Mouse (Mus musculus) intestine, postnatal 0 days (tissue): ENCODE results near the gene 9530003J23Rik. TPM values are rescaled to one million over a fixed set of nuclear protein-coding genes. Genes with fewer than 3 reads are reported as not detected.
"Not testable (repeated sequence)": the region's sequence is repeated elsewhere in the genome, so short reads cannot be mapped to it uniquely, and the experiment has no call there.

Experiments used
- ATAC-seq: fragments of 200-750 bp; cut with Nextera tagmentation; 2 replicates; pipeline ENCODE4 v1.8.0; 2017; ENCODE audit warnings: mild to moderate bottlenecking, moderate TSS enrichment, moderate library complexity
- H3K27ac ChIP-seq: fragments of 300-500 bp; sonication (generic); 2 replicates; pipeline ENCODE4 v1.5.1; 2014; ENCODE audit warnings: mild to moderate bottlenecking, low read depth, low read length, moderate library complexity
- H3K27me3 ChIP-seq: fragments of 300-500 bp; sonication (generic); replicated peaks from 2 replicates; pipeline ENCODE4 v1.6.1; 2014; ENCODE audit warnings: low read length, mixed read lengths; ENCODE audit not compliant: control insufficient read depth, insufficient read depth
- H3K36me3 ChIP-seq: fragments of 300-500 bp; sonication (generic); 2 replicates; pipeline ENCODE4 v1.6.1; 2014; ENCODE audit warnings: mild to moderate bottlenecking, moderate library complexity; ENCODE audit not compliant: control insufficient read depth, insufficient read depth
- H3K4me1 ChIP-seq: fragments of 300-500 bp; sonication (generic); replicated peaks from 2 replicates; pipeline ENCODE4 v1.6.1; 2014; ENCODE audit warnings: antibody characterized with exemption, low read length, mixed read lengths; ENCODE audit not compliant: control insufficient read depth, insufficient read depth
- H3K4me2 ChIP-seq: fragments of 300-500 bp; sonication (generic); replicated peaks from 2 replicates; pipeline ENCODE4 v1.6.1; 2014; ENCODE audit warnings: low read depth, mild to moderate bottlenecking, moderate library complexity
- H3K4me3 ChIP-seq: fragments of 300-500 bp; sonication (generic); 2 replicates; pipeline ENCODE4 v1.5.1; 2014; ENCODE audit warnings: low read depth, low read length
- H3K9ac ChIP-seq: fragments of 300-500 bp; sonication (generic); 2 replicates; pipeline ENCODE4 v1.6.1; 2014; ENCODE audit warnings: mild to moderate bottlenecking, low read depth, low read length
- H3K9me3 ChIP-seq: fragments of 300-500 bp; sonication (generic); 2 replicates; pipeline ENCODE4 v1.6.1; 2016; ENCODE audit warnings: mixed run types; ENCODE audit not compliant: control insufficient read depth
- CTCF ChIP-seq: sonication (generic); IDR thresholded peaks from 2 replicates; pipeline ENCODE4 v1.5.1; 2016; ENCODE audit warnings: low read depth, mild to moderate bottlenecking, control low read depth, antibody characterized with exemption, moderate library complexity
- WGBS: fragments of 180-500 bp; shearing (Covaris S2); extraction: QIAGEN DNeasy Blood & Tissue Kit; methylation state at CpG from one replicate; pipeline ENCODE4 v1.1.7; 2014; 5-methylcytosine and 5-hydroxymethylcytosine counted together
- polyA plus RNA-seq: library from polyadenylated mRNA; unstranded; fragments of >200 nt; fragmentation: Nextera tagmentation; extraction: Ambion mirVana; gene quantifications from 2 replicates; pipeline ENCODE4 v1.2.1, GENCODE M21; 2015

Gene 9530003J23Rik
- polyA plus RNA-seq, 1 experiment from 2014 or later = not detected

- no peak overlapping the region for H3K27ac ChIP-seq
- H3K4me2 ChIP-seq = no peak overlapping the region
- WGBS = 79% methylated on average over 10 of the region's 10 CpGs
- H3K4me1 ChIP-seq = no peaks in the 10 kb centered on the region
- no peak overlapping the region for H3K4me3 ChIP-seq
- H3K9ac ChIP-seq = no peak overlapping the region
- no peaks in the 10 kb centered on the region for H3K27me3 ChIP-seq
- H3K9me3 ChIP-seq = no peaks in the 10 kb centered on the region
- ATAC-seq = no peak
- no peak for TF ChIP-seq CTCF
- H3K36me3 ChIP-seq = no peaks in the 10 kb centered on the region
Observed at GRCm38 (mm10) chr10:117275681-117276369, 37.3 kb upstream of the 9530003J23Rik start.

- H3K4me2 ChIP-seq, H3K4me1 ChIP-seq, H3K9ac ChIP-seq, H3K4me3 ChIP-seq, H3K27me3 ChIP-seq, H3K36me3 ChIP-seq, ATAC-seq, H3K9me3 ChIP-seq, H3K27ac ChIP-seq: not testable (repeated sequence)
- WGBS = 77% methylated on average over 3 of the region's 7 CpGs
Observed at GRCm38 (mm10) chr10:117274645-117275044, 36.1 kb upstream of the 9530003J23Rik start.

- no peak overlapping the region for H3K4me3 ChIP-seq
- no peaks in the 10 kb centered on the region for H3K27me3 ChIP-seq
- H3K36me3 ChIP-seq = no peaks in the 10 kb centered on the region
- H3K27ac ChIP-seq = no peak overlapping the region
- ATAC-seq = no peak
- H3K9ac ChIP-seq = no peak overlapping the region
- peak; percentile 60 for TF ChIP-seq CTCF
- no peaks in the 10 kb centered on the region for H3K9me3 ChIP-seq
- no peaks in the 10 kb centered on the region for H3K4me1 ChIP-seq
- H3K4me2 ChIP-seq = no peak overlapping the region
Observed at GRCm38 (mm10) chr10:117272023-117272422, 33.5 kb upstream of the 9530003J23Rik start.

GRCm38 (mm10) chr10:117259870-117260269, 21.4 kb upstream of the 9530003J23Rik start:
- H3K9me3 ChIP-seq = no peaks in the 10 kb centered on the region
- no peak overlapping the region for H3K27ac ChIP-seq
- H3K27me3 ChIP-seq = no peaks in the 10 kb centered on the region
- no peak overlapping the region for H3K4me3 ChIP-seq
- ATAC-seq = no peak
- TF ChIP-seq CTCF = no peak
- H3K9ac ChIP-seq = no peak overlapping the region
- H3K36me3 ChIP-seq = no peaks in the 10 kb centered on the region
- no peaks in the 10 kb centered on the region for H3K4me1 ChIP-seq
- H3K4me2 ChIP-seq = no peak overlapping the region

- 42% methylated on average over 11 of the region's 11 CpGs for WGBS
- no peak for ATAC-seq
- no peak overlapping the region for H3K27ac ChIP-seq
- no peak overlapping the region for H3K4me3 ChIP-seq
- no peaks in the 10 kb centered on the region for H3K9me3 ChIP-seq
- no peaks in the 10 kb centered on the region for H3K4me1 ChIP-seq
- no peak overlapping the region for H3K9ac ChIP-seq
- H3K27me3 ChIP-seq = no peaks in the 10 kb centered on the region
- TF ChIP-seq CTCF = no peak
- H3K36me3 ChIP-seq = no peaks in the 10 kb centered on the region
- peak overlapping the region; percentile 27; the same call in 1 of the 2 replicates for H3K4me2 ChIP-seq
Observed at GRCm38 (mm10) chr10:117235866-117236265, 2.6 kb downstream of the 9530003J23Rik start.

GRCm38 (mm10) chr10:117234825-117235224, 3.7 kb downstream of the 9530003J23Rik start:
- 68% methylated on average over 4 of the region's 4 CpGs for WGBS
- Histone ChIP-seq H3K27ac (no peak overlapping the region), H3K4me2 (no peak overlapping the region), H3K9me3 (no peaks in the 10 kb centered on the region), H3K4me3 (no peak overlapping the region), H3K27me3 (no peaks in the 10 kb centered on the region), H3K9ac (no peak overlapping the region), H3K36me3 (no peaks in the 10 kb centered on the region), H3K4me1 (no peaks in the 10 kb centered on the region)
- TF ChIP-seq CTCF = no peak
- ATAC-seq = no peak

- H3K27me3 ChIP-seq = no peaks in the 10 kb centered on the region
- peak overlapping the region; percentile 13; the same call in 1 of the 2 replicates for H3K4me2 ChIP-seq
- no peaks in the 10 kb centered on the region for H3K9me3 ChIP-seq
Observed at GRCm38 (mm10) chr10:117229826-117230225, 8.7 kb downstream of the 9530003J23Rik start.

More at GRCm38 (mm10) chr10:117229826-117230225, 8.7 kb downstream of the 9530003J23Rik start:
- Histone ChIP-seq H3K36me3 (no peaks in the 10 kb centered on the region), H3K4me3 (no peak overlapping the region), H3K9ac (no peak overlapping the region), H3K27ac (no peak overlapping the region), H3K4me1 (0 out of 2 replicates have a peak, but pooled peaks cover 3% of the 10 kb centered on the region)
- TF ChIP-seq CTCF = no peak
- ATAC-seq = no peak
- 69% methylated on average over 16 of the region's 16 CpGs for WGBS
